ENCODE assay signal across 8 mouse cellular contexts in the genomic region with DNA sequence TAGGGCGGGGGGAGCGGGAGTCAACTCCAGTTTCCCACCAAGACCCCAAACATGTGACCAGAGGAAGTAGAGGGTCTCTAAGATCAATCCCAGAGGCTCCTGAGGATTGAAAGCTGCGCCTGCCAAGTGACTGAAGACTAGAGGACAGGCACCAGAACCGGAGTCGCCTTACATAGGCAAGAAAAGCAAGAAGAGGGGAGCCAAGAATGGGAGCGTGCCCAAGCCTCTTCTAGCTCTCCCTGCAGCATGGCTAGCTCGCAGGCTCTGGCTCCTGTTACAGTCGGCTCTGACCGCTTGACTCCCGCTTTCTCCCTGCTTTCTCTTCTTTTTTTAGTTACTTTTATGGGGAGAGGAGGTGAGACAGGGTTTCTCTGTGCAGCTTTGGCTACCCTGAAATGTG. TPM values are rescaled to one million over a fixed set of nuclear protein-coding genes. Genes with fewer than 3 reads are reported as not detected.
A peak's percentile ranks its signal among the peaks of the same experiment; 100 is the strongest.
DNase-seq lines count a peak whose midpoint lies in the region; ATAC-seq lines count a peak whose summit lies in the region.

No protein-coding gene starts in this region.

- H3K27me3 ChIP-seq in kidney, embryonic 15.5 days, result no peaks in the 10 kb centered on the region
- H3K27me3 ChIP-seq in neural tube, embryonic 14.5 days (ENCODE audit: control insufficient read depth, insufficient read depth, low read length), result no peaks in the 10 kb centered on the region

- peak; percentile 27 for DNase-seq in adrenal gland, postnatal 14 days
- no peak for DNase-seq in adrenal gland, postnatal 4 days (ENCODE audit: low spot score in 2 of 2)
- DNase-seq in adipocyte (ENCODE audit: low spot score), result peak; percentile 29
- DNase-seq in heart, adult 18-20 months, result peak; percentile 57 to 64
- no peak for DNase-seq in thymus, postnatal 36 days
- DNase-seq in adrenal gland, adult 8-10 months, result no peak

- H3K9ac ChIP-seq in kidney, embryonic 15.5 days, result 0 out of 2 replicates have a peak overlapping the region, but pooled peaks have one; percentile 29
- H3K9ac ChIP-seq in neural tube, embryonic 14.5 days (replicated peaks; ENCODE audit: low read depth, low read length), result no peak overlapping the region

- H3K9me3 ChIP-seq in kidney, embryonic 15.5 days (replicated peaks), result no peaks in the 10 kb centered on the region
- H3K9me3 ChIP-seq in neural tube, embryonic 14.5 days (ENCODE audit: control insufficient read depth, low read length), result no peaks in the 10 kb centered on the region

- H3K4me1 ChIP-seq in kidney, embryonic 15.5 days, result peaks cover 91% of the 10 kb centered on the region
- peaks cover 33% of the 10 kb centered on the region; the same call in 1 of the 2 replicates for H3K4me1 ChIP-seq in neural tube, embryonic 14.5 days (ENCODE audit: control insufficient read depth, insufficient read depth, low read length)

- peak overlapping the region; percentile 98 for H3K27ac ChIP-seq in kidney, embryonic 15.5 days
- H3K27ac ChIP-seq in neural tube, embryonic 14.5 days (ENCODE audit: low read depth, low read length), result peak overlapping the region; percentile 77

- no peaks in the 10 kb centered on the region for H3K36me3 ChIP-seq in kidney, embryonic 15.5 days
- H3K36me3 ChIP-seq in neural tube, embryonic 14.5 days (ENCODE audit: control insufficient read depth, insufficient read depth, low read length), result no peaks in the 10 kb centered on the region; the same call in 1 of the 2 replicates

- no peak overlapping the region for H3K4me2 ChIP-seq in kidney, embryonic 15.5 days
- H3K4me2 ChIP-seq in neural tube, embryonic 14.5 days (ENCODE audit: low read depth, low read length), result no peak overlapping the region

- no peak for ATAC-seq in kidney, embryonic 15.5 days (replicated peaks; ENCODE audit: low FRiP score)
- no peak for ATAC-seq in neural tube, embryonic 14.5 days (ENCODE audit: low read depth)

- H3K4me3 ChIP-seq in kidney, embryonic 15.5 days (replicated peaks), result no peak overlapping the region
- no peak overlapping the region for H3K4me3 ChIP-seq in neural tube, embryonic 14.5 days (ENCODE audit: low read depth, low read length)

- 41% methylated on average over 10 of the region's 10 CpGs for WGBS in kidney, embryonic 15.5 days
- WGBS in neural tube, embryonic 14.5 days, result 67% methylated on average over 10 of the region's 10 CpGs

RNA-seq across cellular contexts. Expression of a gene that starts 10.1 kb away (rescaled TPM):
- total RNA-seq in adrenal gland, postnatal 14 days (2021), result 32.9 and 51.0 TPM in 2 replicates
- 100 to 1,000 TPM; 104 to 115 TPM for total RNA-seq in adrenal gland, postnatal 4 days (2021)
- 10 to 100 TPM; 54.2 to 67.6 TPM for total RNA-seq in heart, adult 18-20 months (2021)
- 2.0 and 2.3 TPM in 2 replicates for polyA plus RNA-seq in kidney, embryonic 15.5 days (2015; fragmentation: Nextera tagmentation; extraction: Ambion mirVana)
- polyA plus RNA-seq in neural tube, embryonic 14.5 days (2014; fragmentation: Nextera tagmentation; extraction: Ambion mirVana), result 3.8 and 3.9 TPM in 2 replicates
- 100 to 1,000 TPM; 140 to 286 (median 201) TPM for total RNA-seq in adrenal gland, adult 8-10 months (2022)

RNA-seq across cellular contexts. Expression of a gene that starts 10.1 kb away (rescaled TPM):
- 88.5 and 88.7 TPM in 2 replicates for total RNA-seq in adrenal gland, postnatal 14 days (2021)
- total RNA-seq in adrenal gland, postnatal 4 days (2021), result 100 to 1,000 TPM; 119 to 121 TPM
- total RNA-seq in heart, adult 18-20 months (2021), result 10 to 100 TPM; 71.7 to 73.3 TPM
- polyA plus RNA-seq in kidney, embryonic 15.5 days (2015; fragmentation: Nextera tagmentation; extraction: Ambion mirVana), result 25.1 and 25.8 TPM in 2 replicates
- polyA plus RNA-seq in neural tube, embryonic 14.5 days (2014; fragmentation: Nextera tagmentation; extraction: Ambion mirVana), result 24.2 and 26.9 TPM in 2 replicates
- total RNA-seq in adrenal gland, adult 8-10 months (2022), result 10 to 100 TPM; 93.5 to 98.5 (median 93.7) TPM

RNA-seq across cellular contexts. Expression of a gene that starts 19.5 kb away (rescaled TPM):
- total RNA-seq in adrenal gland, postnatal 14 days (2021), result 37.8 and 38.8 TPM in 2 replicates
- 10 to 100 TPM; 45.2 to 54.8 TPM for total RNA-seq in adrenal gland, postnatal 4 days (2021)
- total RNA-seq in heart, adult 18-20 months (2021), result 10 to 100 TPM; 17.2 to 19.3 TPM
- 40.6 and 40.8 TPM in 2 replicates for polyA plus RNA-seq in kidney, embryonic 15.5 days (2015; fragmentation: Nextera tagmentation; extraction: Ambion mirVana)
- 47.9 and 54.1 TPM in 2 replicates for polyA plus RNA-seq in neural tube, embryonic 14.5 days (2014; fragmentation: Nextera tagmentation; extraction: Ambion mirVana)
- total RNA-seq in adrenal gland, adult 8-10 months (2022), result 10 to 100 TPM; 34.3 to 47.2 (median 41.6) TPM

RNA-seq across cellular contexts. Expression of a gene that starts 44.8 kb away (rescaled TPM):
- total RNA-seq in adrenal gland, postnatal 14 days (2021), result 106 and 124 TPM in 2 replicates
- 100 to 1,000 TPM; 181 to 195 TPM for total RNA-seq in adrenal gland, postnatal 4 days (2021)
- total RNA-seq in heart, adult 18-20 months (2021), result 100 to 1,000 TPM in 1 of 2 experiments, 10 to 100 TPM in 1; 99.7 to 103 TPM
- 21.7 and 26.9 TPM in 2 replicates for polyA plus RNA-seq in kidney, embryonic 15.5 days (2015; fragmentation: Nextera tagmentation; extraction: Ambion mirVana)
- 148 and 186 TPM in 2 replicates for polyA plus RNA-seq in neural tube, embryonic 14.5 days (2014; fragmentation: Nextera tagmentation; extraction: Ambion mirVana)
- total RNA-seq in adrenal gland, adult 8-10 months (2022), result 100 to 1,000 TPM in 1 of 4 experiments, 10 to 100 TPM in 3; 67.1 to 111 (median 82.9) TPM

RNA-seq across cellular contexts. Expression of a gene that starts 51.4 kb away (rescaled TPM):
- 0.79 and 0.93 TPM in 2 replicates for total RNA-seq in adrenal gland, postnatal 14 days (2021)
- 1 to 10 TPM; 2.6 to 3.0 TPM for total RNA-seq in adrenal gland, postnatal 4 days (2021)
- total RNA-seq in heart, adult 18-20 months (2021), result under 1 TPM; 0.72 to 0.82 TPM
- polyA plus RNA-seq in kidney, embryonic 15.5 days (2015; fragmentation: Nextera tagmentation; extraction: Ambion mirVana), result 1.6 and 1.7 TPM in 2 replicates
- 13.9 and 18.6 TPM in 2 replicates for polyA plus RNA-seq in neural tube, embryonic 14.5 days (2014; fragmentation: Nextera tagmentation; extraction: Ambion mirVana)
- total RNA-seq in adrenal gland, adult 8-10 months (2022), result 1 to 10 TPM in 2 of 4 experiments, under 1 TPM in 2; 0.55 to 1.8 (median 1.0) TPM

Comparison
In these comparisons a context has a peak if more than half of its experiments do, and no peak if none do; other contexts are left out.
1. DNase-seq: peak in adrenal gland, postnatal 14 days (single experiment), adipocyte (single experiment) and heart, adult 18-20 months (2 of 2); none in adrenal gland, postnatal 4 days (0 of 2), thymus, postnatal 36 days (0 of 2) and adrenal gland, adult 8-10 months (single experiment).